16 mouse cellular contexts compared by ENCODE assay signal in the genomic region with DNA sequence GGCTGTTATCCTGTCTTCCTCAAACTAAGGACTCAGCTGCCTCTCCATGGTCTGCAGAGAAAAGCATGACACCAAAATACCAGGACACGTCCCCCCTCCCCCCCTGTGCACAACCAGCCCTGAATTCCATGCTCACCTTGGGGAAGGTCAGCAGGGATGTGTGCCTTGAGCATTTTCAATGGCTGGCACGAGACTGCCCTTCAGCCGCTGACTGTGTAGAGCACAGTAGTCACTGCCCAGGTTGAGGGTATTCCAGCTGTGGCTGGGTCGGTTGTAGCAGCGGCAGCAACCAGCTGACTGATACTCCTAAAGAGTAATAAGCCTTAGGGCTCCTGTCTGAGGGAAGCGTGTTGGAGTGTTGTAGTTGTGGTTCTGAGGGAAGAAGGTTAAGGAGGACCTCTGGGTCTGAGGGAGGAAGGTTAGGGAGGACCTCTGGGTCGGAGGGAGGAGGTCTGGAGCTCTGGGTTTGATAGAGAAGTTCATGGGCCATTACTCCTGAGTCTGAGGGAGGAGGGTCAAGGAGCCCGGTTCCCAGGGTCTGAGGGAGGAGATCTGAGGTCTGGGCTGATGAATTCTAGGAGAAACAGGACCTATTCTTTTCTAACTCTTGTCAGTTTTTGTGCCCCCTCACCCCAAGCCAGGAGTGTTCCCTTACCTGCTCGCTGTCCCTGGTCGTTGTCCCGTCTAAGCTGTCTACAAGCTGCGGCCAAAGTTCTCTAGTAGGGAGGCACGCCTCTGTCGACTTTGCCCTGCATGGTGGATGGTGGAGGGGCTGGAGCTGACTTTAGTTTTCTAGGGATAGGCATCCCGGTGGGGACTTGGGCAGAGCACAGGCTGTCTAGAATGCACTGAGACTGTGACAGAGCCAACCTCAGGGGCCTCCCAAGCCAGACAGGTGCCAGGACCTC. TPM values are rescaled to one million over a fixed set of nuclear protein-coding genes. Genes with fewer than 3 reads are reported as not detected.
DNase-seq lines count a peak whose midpoint lies in the region; ATAC-seq and TF ChIP-seq lines count a peak whose summit lies in the region.
"Had no signal": no experiment of that assay in that cellular context is flagged by ENCODE, and none has a peak within 500 bp of the region (broad histone marks: within the 10 kb centered on the region; RNA-seq: fewer than 3 reads in every experiment).

No protein-coding gene starts in this region.

- 0 out of 2 replicates have a peak overlapping the region, but pooled peaks have one; percentile 3 for H3K27ac ChIP-seq in heart, embryonic 16.5 days (ENCODE audit: low read length)
- H3K27ac ChIP-seq in intestine, embryonic 16.5 days (ENCODE audit: low read length), result peak overlapping the region; percentile 63
- no peak overlapping the region for H3K27ac ChIP-seq in neural tube, embryonic 14.5 days (ENCODE audit: low read depth, low read length)
- no peak overlapping the region for H3K27ac ChIP-seq in cerebellum, adult 2 months (ENCODE audit: insufficient read depth, low read length)
- no peak overlapping the region for H3K27ac ChIP-seq in forebrain, embryonic 16.5 days (ENCODE audit: low read length)
- H3K27ac ChIP-seq: forebrain, embryonic 13.5 days had no signal

- no peak overlapping the region for H3K4me2 ChIP-seq in heart, embryonic 16.5 days (ENCODE audit: low read depth, low read length)
- peak overlapping the region; percentile 52 for H3K4me2 ChIP-seq in intestine, embryonic 16.5 days (ENCODE audit: low read depth, low read length)
- no peak overlapping the region for H3K4me2 ChIP-seq in neural tube, embryonic 14.5 days (ENCODE audit: low read depth, low read length)
- H3K4me2 ChIP-seq in forebrain, embryonic 16.5 days (ENCODE audit: low read length), result no peak overlapping the region
- H3K4me2 ChIP-seq: forebrain, embryonic 13.5 days; lung, embryonic 14.5 days had no signal

- TF ChIP-seq POLR2A in cerebellum, adult 2 months (IDR thresholded peaks at IDR 0.05; ENCODE audit: borderline replicate concordance, insufficient read depth, low read length), result no peak

- H3K27me3 ChIP-seq in heart, embryonic 16.5 days (ENCODE audit: control insufficient read depth, insufficient read depth, low read length), result no peaks in the 10 kb centered on the region
- H3K27me3 ChIP-seq in intestine, embryonic 16.5 days (replicated peaks; ENCODE audit: control insufficient read depth, insufficient read depth, low read length), result no peaks in the 10 kb centered on the region
- no peaks in the 10 kb centered on the region; the same call in 1 of the 2 replicates for H3K27me3 ChIP-seq in neural tube, embryonic 14.5 days (ENCODE audit: control insufficient read depth, insufficient read depth, low read length)
- no peaks in the 10 kb centered on the region for H3K27me3 ChIP-seq in cerebellum, adult 2 months (ENCODE audit: control insufficient read depth, insufficient read depth, low read length)
- no peaks in the 10 kb centered on the region for H3K27me3 ChIP-seq in forebrain, embryonic 16.5 days (replicated peaks; ENCODE audit: control insufficient read depth, insufficient read depth, low read length)
- H3K27me3 ChIP-seq: forebrain, embryonic 13.5 days; Patski had no signal

- ATAC-seq in heart, embryonic 16.5 days (replicated peaks; ENCODE audit: extremely low read depth, insufficient read depth, low FRiP score), result no peak
- peak; percentile 87 for ATAC-seq in intestine, embryonic 16.5 days
- no peak for ATAC-seq in neural tube, embryonic 14.5 days (ENCODE audit: low read depth)
- no peak for ATAC-seq in forebrain, embryonic 16.5 days
- ATAC-seq: forebrain, embryonic 13.5 days; Patski had no signal

- no peak overlapping the region for H3K9ac ChIP-seq in heart, embryonic 16.5 days (ENCODE audit: low read length)
- H3K9ac ChIP-seq in intestine, embryonic 16.5 days (ENCODE audit: low read depth, low read length), result peak overlapping the region; percentile 58
- 0 out of 2 replicates have a peak overlapping the region, but pooled peaks have one; percentile 7 for H3K9ac ChIP-seq in neural tube, embryonic 14.5 days (replicated peaks; ENCODE audit: low read depth, low read length)
- no peak overlapping the region for H3K9ac ChIP-seq in forebrain, embryonic 16.5 days (replicated peaks; ENCODE audit: low read depth, low read length)
- H3K9ac ChIP-seq: forebrain, embryonic 13.5 days; lung, embryonic 14.5 days had no signal

- DNase-seq in heart, adult 18-20 months, result no peak
- peak; percentile 80 for DNase-seq in kidney, postnatal 14 days
- no peak for DNase-seq in T-cell, adult 2 months (ENCODE audit: low spot score)
- no peak for DNase-seq in cerebellum, adult 2 months
- DNase-seq: adrenal gland, adult 8-10 months; embryo, embryonic 11 days; lung, embryonic 14.5 days; right cerebral cortex, postnatal 4 days had no signal

- H3K4me1 ChIP-seq in heart, embryonic 16.5 days (ENCODE audit: control insufficient read depth, insufficient read depth, low read length), result peaks cover 29% of the 10 kb centered on the region
- peaks cover 30% of the 10 kb centered on the region for H3K4me1 ChIP-seq in intestine, embryonic 16.5 days (ENCODE audit: control insufficient read depth, insufficient read depth, low read length)
- H3K4me1 ChIP-seq in neural tube, embryonic 14.5 days (ENCODE audit: control insufficient read depth, insufficient read depth, low read length), result peaks cover 5% of the 10 kb centered on the region; the same call in 1 of the 2 replicates
- H3K4me1 ChIP-seq in cerebellum, adult 2 months (ENCODE audit: control insufficient read depth, insufficient read depth, low read length), result no peaks in the 10 kb centered on the region
- H3K4me1 ChIP-seq in forebrain, embryonic 16.5 days (replicated peaks; ENCODE audit: control insufficient read depth, insufficient read depth, low read length), result peaks cover 15% of the 10 kb centered on the region

- H3K36me3 ChIP-seq in heart, embryonic 16.5 days (ENCODE audit: control insufficient read depth, insufficient read depth), result peaks cover 14% of the 10 kb centered on the region; the same call in 1 of the 2 replicates
- peaks cover 5% of the 10 kb centered on the region; the same call in 1 of the 2 replicates for H3K36me3 ChIP-seq in intestine, embryonic 16.5 days (ENCODE audit: control insufficient read depth, insufficient read depth, low read length)
- peaks cover 4% of the 10 kb centered on the region; the same call in 1 of the 2 replicates for H3K36me3 ChIP-seq in neural tube, embryonic 14.5 days (ENCODE audit: control insufficient read depth, insufficient read depth, low read length)
- H3K36me3 ChIP-seq in forebrain, embryonic 16.5 days (ENCODE audit: control insufficient read depth, insufficient read depth), result peaks cover 5% of the 10 kb centered on the region; the same call in 1 of the 2 replicates

- 72% methylated on average over 15 of the region's 15 CpGs for WGBS in heart, embryonic 16.5 days
- WGBS in intestine, embryonic 16.5 days, result 69% methylated on average over 15 of the region's 15 CpGs
- 85% methylated on average over 15 of the region's 15 CpGs for WGBS in neural tube, embryonic 14.5 days
- WGBS in cerebellum, adult 2 months, result 82% methylated on average over 15 of the region's 15 CpGs
- 90% methylated on average over 15 of the region's 15 CpGs for WGBS in forebrain, embryonic 16.5 days

- no peak for TF ChIP-seq CTCF in cerebellum, adult 2 months (IDR thresholded peaks at IDR 0.05; ENCODE audit: borderline replicate concordance, insufficient read depth, low read depth, low read length)

- H3K4me3 ChIP-seq in heart, embryonic 16.5 days (ENCODE audit: low read length), result no peak overlapping the region
- H3K4me3 ChIP-seq in intestine, embryonic 16.5 days (ENCODE audit: low read length), result peak overlapping the region; percentile 47
- no peak overlapping the region for H3K4me3 ChIP-seq in neural tube, embryonic 14.5 days (ENCODE audit: low read depth, low read length)
- H3K4me3 ChIP-seq in cerebellum, adult 2 months (replicated peaks; ENCODE audit: insufficient read depth, low read depth, low read length), result no peak overlapping the region
- no peak overlapping the region for H3K4me3 ChIP-seq in forebrain, embryonic 16.5 days (replicated peaks; ENCODE audit: low read length)
- H3K4me3 ChIP-seq: forebrain, embryonic 13.5 days had no signal

- no peaks in the 10 kb centered on the region for H3K9me3 ChIP-seq in heart, embryonic 16.5 days (replicated peaks; ENCODE audit: control insufficient read depth, low read length)
- no peaks in the 10 kb centered on the region for H3K9me3 ChIP-seq in intestine, embryonic 16.5 days (ENCODE audit: control insufficient read depth, low read length)
- no peaks in the 10 kb centered on the region for H3K9me3 ChIP-seq in neural tube, embryonic 14.5 days (ENCODE audit: control insufficient read depth, low read length)
- no peaks in the 10 kb centered on the region for H3K9me3 ChIP-seq in forebrain, embryonic 16.5 days (ENCODE audit: control insufficient read depth, low read length)
- H3K9me3 ChIP-seq: forebrain, embryonic 13.5 days had no signal

RNA-seq across cellular contexts. Expression of a gene that starts 4.8 kb away (rescaled TPM):
- polyA plus RNA-seq in heart, embryonic 16.5 days (2015; fragmentation: Nextera tagmentation; extraction: Ambion mirVana), result 97.7 and 102 TPM in 2 replicates
- 100 to 1,000 TPM; 225 to 264 TPM for total RNA-seq in heart, adult 18-20 months (2021)
- polyA plus RNA-seq in intestine, embryonic 16.5 days (2015; fragmentation: Nextera tagmentation; extraction: Ambion mirVana), result 59.9 and 65.4 TPM in 2 replicates
- polyA plus RNA-seq in neural tube, embryonic 14.5 days (2014; fragmentation: Nextera tagmentation; extraction: Ambion mirVana), result 15.8 and 19.2 TPM in 2 replicates
- 21.1 and 24.2 TPM in 2 replicates for polyA plus RNA-seq in cerebellum, adult 2 months (2012; rRNA removed)
- polyA plus RNA-seq in forebrain, embryonic 16.5 days (2015; fragmentation: Nextera tagmentation; extraction: Ambion mirVana), result 24.2 and 24.5 TPM in 2 replicates

RNA-seq across cellular contexts. Expression of a gene that starts 20.0 kb away (rescaled TPM):
- 0.66 and 0.87 TPM in 2 replicates for polyA plus RNA-seq in heart, embryonic 16.5 days (2015; fragmentation: Nextera tagmentation; extraction: Ambion mirVana)
- under 1 TPM in 1 of 2 experiments, not detected in 1; 0.41 TPM for total RNA-seq in heart, adult 18-20 months (2021)
- 2.9 and 3.3 TPM in 2 replicates for polyA plus RNA-seq in intestine, embryonic 16.5 days (2015; fragmentation: Nextera tagmentation; extraction: Ambion mirVana)
- polyA plus RNA-seq in neural tube, embryonic 14.5 days (2014; fragmentation: Nextera tagmentation; extraction: Ambion mirVana), result 0.40 and 0.60 TPM in 2 replicates
- polyA plus RNA-seq in cerebellum, adult 2 months (2012; rRNA removed), result 1.3 and 1.9 TPM in 2 replicates
- not detected in 2 replicates for polyA plus RNA-seq in forebrain, embryonic 16.5 days (2015; fragmentation: Nextera tagmentation; extraction: Ambion mirVana)
- total RNA-seq: megakaryocyte-erythroid progenitor cell, adult 5-6 weeks had no signal

RNA-seq across cellular contexts. Expression of a gene that starts 40.6 kb away (rescaled TPM):
- 1.5 and 1.7 TPM in 2 replicates for polyA plus RNA-seq in heart, embryonic 16.5 days (2015; fragmentation: Nextera tagmentation; extraction: Ambion mirVana)
- total RNA-seq in heart, adult 18-20 months (2021), result not detected
- polyA plus RNA-seq in intestine, embryonic 16.5 days (2015; fragmentation: Nextera tagmentation; extraction: Ambion mirVana), result 0.23 TPM in 1 of 2 replicates, not detected in the other
- polyA plus RNA-seq in neural tube, embryonic 14.5 days (2014; fragmentation: Nextera tagmentation; extraction: Ambion mirVana), result not detected in 2 replicates
- polyA plus RNA-seq in cerebellum, adult 2 months (2012; rRNA removed), result not detected in 2 replicates
- polyA plus RNA-seq in forebrain, embryonic 16.5 days (2015; fragmentation: Nextera tagmentation; extraction: Ambion mirVana), result not detected in 2 replicates
- total RNA-seq: adrenal gland, adult 8-10 months; left cerebral cortex, adult 18-20 months; megakaryocyte-erythroid progenitor cell, adult 5-6 weeks had no signal
- polyA plus RNA-seq: forebrain, embryonic 13.5 days; lung, embryonic 14.5 days had no signal

RNA-seq across cellular contexts. Expression of a gene that starts 42.4 kb away (rescaled TPM):
- polyA plus RNA-seq in heart, embryonic 16.5 days (2015; fragmentation: Nextera tagmentation; extraction: Ambion mirVana), result 0.15 and 0.83 TPM in 2 replicates
- not detected for total RNA-seq in heart, adult 18-20 months (2021)
- polyA plus RNA-seq in intestine, embryonic 16.5 days (2015; fragmentation: Nextera tagmentation; extraction: Ambion mirVana), result 0.48 and 0.61 TPM in 2 replicates
- polyA plus RNA-seq in neural tube, embryonic 14.5 days (2014; fragmentation: Nextera tagmentation; extraction: Ambion mirVana), result not detected in 2 replicates
- polyA plus RNA-seq in cerebellum, adult 2 months (2012; rRNA removed), result 0.07 and 0.08 TPM in 2 replicates
- polyA plus RNA-seq in forebrain, embryonic 16.5 days (2015; fragmentation: Nextera tagmentation; extraction: Ambion mirVana), result not detected in 2 replicates
- total RNA-seq: adrenal gland, adult 8-10 months; left cerebral cortex, adult 18-20 months; megakaryocyte-erythroid progenitor cell, adult 5-6 weeks had no signal
- polyA plus RNA-seq: forebrain, embryonic 13.5 days had no signal

RNA-seq across cellular contexts. Expression of a gene that starts 46.9 kb away (rescaled TPM):
- polyA plus RNA-seq in heart, embryonic 16.5 days (2015; fragmentation: Nextera tagmentation; extraction: Ambion mirVana), result 0.21 and 0.26 TPM in 2 replicates
- under 1 TPM; 0.17 to 0.26 TPM for total RNA-seq in heart, adult 18-20 months (2021)
- 0.07 and 0.15 TPM in 2 replicates for polyA plus RNA-seq in intestine, embryonic 16.5 days (2015; fragmentation: Nextera tagmentation; extraction: Ambion mirVana)
- not detected in 2 replicates for polyA plus RNA-seq in neural tube, embryonic 14.5 days (2014; fragmentation: Nextera tagmentation; extraction: Ambion mirVana)
- polyA plus RNA-seq in cerebellum, adult 2 months (2012; rRNA removed), result 0.08 and 0.18 TPM in 2 replicates
- not detected in 2 replicates for polyA plus RNA-seq in forebrain, embryonic 16.5 days (2015; fragmentation: Nextera tagmentation; extraction: Ambion mirVana)
- total RNA-seq: megakaryocyte-erythroid progenitor cell, adult 5-6 weeks had no signal

Comparison
In these comparisons a context has a peak if more than half of its experiments do, and no peak if none do; other contexts are left out.
1. H3K27ac ChIP-seq: peak in heart, embryonic 16.5 days (single experiment) and intestine, embryonic 16.5 days (single experiment); none in neural tube, embryonic 14.5 days (single experiment), cerebellum, adult 2 months (single experiment) and forebrain, embryonic 16.5 days (single experiment).
2. H3K9ac ChIP-seq: peak in intestine, embryonic 16.5 days (single experiment) and neural tube, embryonic 14.5 days (single experiment); none in heart, embryonic 16.5 days (single experiment) and forebrain, embryonic 16.5 days (single experiment).